Mouse (Mus musculus): ENCODE results near the gene Clec18a.

DNA sequence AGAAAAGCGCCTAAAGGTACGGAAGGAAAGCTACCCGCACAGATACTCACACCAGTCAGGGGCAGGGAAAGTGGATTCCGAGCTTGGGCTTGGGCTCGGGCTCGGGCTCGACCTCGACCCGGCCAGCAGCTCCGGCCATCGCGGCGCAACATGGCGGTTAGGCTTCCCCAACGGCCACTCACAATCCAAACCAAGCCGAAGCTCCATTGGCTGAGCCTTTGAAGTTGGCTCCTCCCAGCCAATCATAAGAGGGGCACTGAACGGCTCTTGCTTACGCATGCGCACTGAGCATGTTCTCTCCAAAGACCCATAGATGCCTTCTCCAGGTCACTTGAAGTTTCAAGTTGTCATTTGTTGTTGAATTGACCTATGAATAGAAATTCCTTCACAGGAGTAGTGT lies 60.7 kb downstream of the Clec18a start, which contains the start of gene Ddx19b:
- TF ChIP-seq CTCF (IDR thresholded peaks at IDR 0.05; ENCODE audit: control insufficient read depth, insufficient read depth, low read length) (no peak), POLR2A (IDR thresholded peaks at IDR 0.05; ENCODE audit: borderline replicate concordance, control insufficient read depth, low read depth, low read length) (no peak)

All from bone marrow, adult 2 months (tissue).